Mouse (Mus musculus): ENCODE results near the gene Sprtn. TPM values are rescaled to one million over a fixed set of nuclear protein-coding genes. Genes with fewer than 3 reads are reported as not detected.
A peak's percentile ranks its signal among the peaks of the same experiment; 100 is the strongest.

Sprtn gene
- polyA plus RNA-seq (2015; fragmentation: Nextera tagmentation; extraction: Ambion mirVana): 11.0 and 13.5 TPM in 2 replicates

GRCm38 (mm10) chr8:124897386-124898250, at the start of gene Sprtn, which contains the start of gene Exoc8:
TSS of gene Sprtn (plus strand) at chr8:124897886.
TSS of gene Exoc8 (minus strand) at chr8:124897705.
- peak; percentile 98 for DNase-seq (ENCODE audit: low spot score)

- no peak for DNase-seq (ENCODE audit: low spot score)
These were observed 44.2 kb upstream of the Sprtn start for GRCm38 (mm10) chr8:124853511-124853910.

- DNase-seq (ENCODE audit: low spot score): peak; percentile 43
These were observed 38.2 kb upstream of the Sprtn start for GRCm38 (mm10) chr8:124859466-124859865.

- DNase-seq (ENCODE audit: low spot score): no peak
These were observed 37.5 kb upstream of the Sprtn start for GRCm38 (mm10) chr8:124860188-124860587.

- peak; percentile 91 for DNase-seq (ENCODE audit: low spot score)
These were observed 35.1 kb upstream of the Sprtn start, which contains the start of the genes Gnpat and 2810004N23Rik for GRCm38 (mm10) chr8:124862321-124863162. TSS of gene Gnpat (plus strand) at chr8:124863033. TSS of gene 2810004N23Rik (minus strand) at chr8:124863120.

DNA sequence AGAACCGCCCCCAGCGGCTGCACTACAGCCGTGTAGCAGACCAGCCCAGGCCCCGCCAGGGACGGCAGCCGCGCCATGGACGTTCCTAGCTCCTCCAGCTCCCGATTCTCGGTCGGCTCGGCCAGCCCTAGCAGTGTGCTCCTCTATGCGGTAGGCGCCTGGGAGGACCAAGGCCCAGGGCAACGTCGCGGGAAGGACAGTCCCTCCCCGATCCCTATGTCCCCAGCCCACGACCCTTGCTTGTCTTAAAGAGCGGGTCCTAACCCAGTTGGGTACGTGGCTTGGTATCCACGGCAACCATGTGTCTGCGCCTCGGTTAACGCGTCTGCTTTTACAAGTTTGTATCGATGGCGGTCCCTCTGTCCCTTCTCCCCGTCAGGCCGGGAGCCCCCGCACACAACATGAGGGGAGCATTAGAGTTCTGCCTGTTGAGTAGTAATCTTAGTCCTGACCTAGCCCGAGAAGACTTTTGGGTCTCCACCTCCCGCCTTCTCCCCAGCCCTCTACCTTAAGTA, 34.5 kb upstream of the Sprtn start:
- no peak for DNase-seq (ENCODE audit: low spot score)

- peak; percentile 29 for DNase-seq (ENCODE audit: low spot score)
These were observed 34.0 kb upstream of the Sprtn start for GRCm38 (mm10) chr8:124863729-124864128.

- no peak for DNase-seq (ENCODE audit: low spot score)
These were observed 31.0 kb upstream of the Sprtn start for GRCm38 (mm10) chr8:124866669-124867068.

DNA sequence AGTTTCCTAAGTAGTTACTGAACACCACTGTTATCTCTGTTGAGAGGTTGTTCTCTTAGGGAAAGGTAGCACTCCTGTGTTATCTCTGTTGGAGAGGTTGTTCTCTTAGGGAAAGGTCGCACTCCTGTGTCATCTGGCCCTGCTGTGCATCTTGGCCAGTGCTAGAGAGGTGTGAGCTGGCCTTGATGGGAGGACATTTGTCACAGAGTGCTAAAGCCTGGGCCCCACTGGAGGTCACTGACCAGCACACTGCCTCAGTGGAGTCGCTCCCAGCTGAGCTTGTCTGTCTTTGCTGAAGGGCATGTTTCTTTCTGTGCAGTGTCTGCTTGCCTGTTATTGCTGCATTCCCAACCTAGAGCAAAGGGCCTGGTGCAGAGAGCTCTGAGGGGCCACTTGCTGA, 30.6 kb upstream of the Sprtn start:
- DNase-seq (ENCODE audit: low spot score): no peak

DNA sequence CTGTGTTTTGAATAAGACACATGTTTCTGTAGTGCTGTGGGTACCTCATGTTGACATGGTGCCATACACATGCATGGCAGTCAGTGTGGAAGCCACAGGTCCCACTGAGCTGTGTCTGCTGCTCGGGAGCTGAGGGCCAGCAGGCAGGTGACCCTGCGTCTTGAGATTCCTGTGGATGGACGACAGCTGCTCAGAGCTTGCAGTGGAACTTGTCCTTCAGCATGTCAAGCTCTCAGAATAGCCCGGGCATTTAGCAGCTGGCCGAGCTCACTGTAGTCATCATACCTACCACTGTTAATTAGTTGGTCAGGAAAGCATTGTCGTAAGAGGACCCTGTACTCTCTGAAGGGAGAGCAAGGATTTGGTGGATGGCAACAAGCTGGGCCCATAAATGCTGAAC, 28.0 kb upstream of the Sprtn start:
- DNase-seq (ENCODE audit: low spot score): no peak

GRCm38 (mm10) chr8:124871474-124871873, 26.2 kb upstream of the Sprtn start:
- no peak for DNase-seq (ENCODE audit: low spot score)

DNA sequence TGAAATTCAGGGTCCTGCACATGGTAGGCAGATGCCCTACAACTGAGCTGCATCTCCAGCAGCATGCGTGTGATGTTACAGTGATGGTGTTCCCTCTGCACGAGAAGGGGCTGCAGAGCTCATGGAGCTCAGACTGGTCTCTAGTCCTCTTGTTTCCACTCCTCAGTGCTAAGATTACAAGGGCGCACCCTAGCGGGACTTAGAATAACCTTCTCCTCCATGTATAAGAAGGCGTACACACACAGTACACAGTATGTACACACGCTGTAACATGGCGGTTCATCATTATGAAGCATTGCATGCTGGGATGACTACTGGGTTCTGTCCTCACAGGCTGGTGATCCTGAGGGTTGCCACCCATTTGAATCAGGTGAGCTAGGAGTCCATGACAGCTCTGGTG, 25.6 kb upstream of the Sprtn start:
- no peak for DNase-seq (ENCODE audit: low spot score)

DNA sequence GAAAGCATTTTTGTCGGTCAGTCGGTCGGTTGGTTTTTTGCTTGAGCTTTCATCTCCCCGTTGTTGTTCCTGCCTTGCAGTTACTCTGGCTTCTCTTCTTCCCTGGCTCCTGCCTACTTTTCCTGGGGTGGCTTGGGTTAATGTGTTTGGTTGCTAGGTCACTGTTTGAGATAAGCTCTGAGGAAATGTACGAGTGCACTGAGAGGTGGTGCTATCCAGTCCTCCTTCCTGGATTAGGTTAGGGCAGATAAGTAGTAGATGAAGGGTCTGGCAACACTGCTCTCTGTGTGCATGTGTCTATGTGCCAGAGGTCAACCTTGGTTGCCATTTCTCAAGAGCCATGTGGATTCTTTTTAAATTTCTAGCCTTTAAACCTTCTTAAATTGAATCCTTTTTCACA, 25.0 kb upstream of the Sprtn start:
- DNase-seq (ENCODE audit: low spot score): no peak

GRCm38 (mm10) chr8:124878141-124878540, 19.5 kb upstream of the Sprtn start:
- DNase-seq (ENCODE audit: low spot score): no peak

DNA sequence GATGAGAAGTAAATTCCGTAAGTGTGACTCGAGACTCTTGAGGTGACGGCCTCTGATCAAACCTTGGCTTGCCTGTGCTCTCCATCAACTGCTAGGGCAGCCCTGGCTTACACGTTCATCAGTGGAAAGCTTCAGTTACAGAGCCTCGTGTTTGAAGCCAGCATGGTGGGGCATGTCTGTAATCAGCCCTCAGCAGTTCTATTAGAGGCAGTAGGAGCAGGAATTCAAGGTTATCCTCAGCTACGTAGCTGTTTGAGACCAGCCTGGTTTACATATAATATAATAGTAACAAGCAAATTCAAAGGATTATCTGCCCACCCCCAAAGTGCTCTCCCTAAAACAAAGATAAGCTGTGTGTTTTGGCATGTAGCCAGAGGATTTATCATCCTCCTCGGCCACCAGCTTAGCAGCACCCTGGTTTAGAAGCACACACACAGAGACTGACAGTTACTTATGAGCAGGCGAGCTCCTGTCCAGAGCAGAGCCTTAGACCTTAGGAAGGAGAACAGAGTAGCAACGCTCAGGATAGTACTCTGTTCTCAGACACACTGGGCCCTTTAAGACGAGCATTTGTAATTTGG, 18.6 kb upstream of the Sprtn start:
- DNase-seq (ENCODE audit: low spot score): no peak

GRCm38 (mm10) chr8:124888385-124888784, 9.3 kb upstream of the Sprtn start:
- no peak for DNase-seq (ENCODE audit: low spot score)

DNA sequence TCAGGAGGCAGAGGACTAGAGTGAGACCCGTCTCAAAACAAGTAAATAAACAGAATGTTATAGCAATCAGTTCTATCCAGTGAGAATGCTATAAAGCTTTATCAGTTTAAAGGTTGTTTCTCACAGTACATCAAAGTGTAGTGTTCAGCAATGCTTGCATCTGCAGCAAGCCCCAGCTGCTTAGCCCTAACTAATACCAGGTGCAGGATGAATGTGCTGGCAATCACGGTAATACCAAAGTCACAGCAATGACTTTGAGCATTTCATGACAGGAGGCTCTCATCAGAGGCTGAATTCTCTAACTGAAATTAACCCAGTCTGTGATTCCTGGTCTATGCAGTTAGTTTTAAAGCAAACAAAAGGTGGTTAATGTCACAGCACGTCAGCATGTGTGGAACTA, 5.1 kb upstream of the Sprtn start:
- DNase-seq (ENCODE audit: low spot score): peak; percentile 12

- no peak for DNase-seq (ENCODE audit: low spot score)
These were observed 1.6 kb upstream of the Sprtn start for GRCm38 (mm10) chr8:124896010-124896631.

DNA sequence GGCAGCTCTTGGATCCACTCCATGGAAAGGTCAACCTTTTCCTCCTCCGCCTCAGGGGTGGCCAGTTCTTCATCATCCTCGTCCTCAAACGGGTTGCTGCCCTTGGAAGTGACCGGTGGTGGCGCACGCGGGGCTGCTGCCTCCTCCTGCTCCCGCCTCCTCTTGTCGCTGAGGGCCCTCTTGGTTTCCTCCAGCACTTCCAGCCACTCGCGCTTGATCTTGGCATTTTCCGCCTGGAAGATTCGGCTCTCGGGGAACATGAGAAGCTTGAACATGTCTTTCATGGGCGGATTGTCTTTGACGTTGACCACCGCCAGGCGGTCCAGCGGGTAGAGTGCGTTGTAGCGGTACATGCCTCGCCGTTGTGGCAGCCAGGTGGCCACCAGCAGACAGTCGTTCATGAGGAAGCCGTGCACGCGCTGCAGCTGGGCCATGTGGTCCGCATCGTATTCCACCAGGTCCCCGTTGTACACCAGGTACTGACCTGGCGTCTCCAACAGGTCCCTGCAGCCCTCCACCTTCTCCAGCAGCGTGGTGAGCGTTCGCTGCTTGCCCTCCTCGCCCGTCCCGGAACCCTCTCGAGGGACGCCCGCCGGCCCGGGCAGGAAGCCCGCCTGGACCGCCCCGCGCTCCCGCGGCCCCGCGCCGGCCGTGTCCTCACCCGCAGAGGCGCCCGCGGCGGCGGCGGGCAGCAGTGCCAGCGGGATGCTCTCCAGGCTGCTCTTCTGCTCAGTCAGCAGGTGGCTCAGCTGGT, 877 bp upstream of the Sprtn start:
- peak; percentile 43 for DNase-seq (ENCODE audit: low spot score)

DNA sequence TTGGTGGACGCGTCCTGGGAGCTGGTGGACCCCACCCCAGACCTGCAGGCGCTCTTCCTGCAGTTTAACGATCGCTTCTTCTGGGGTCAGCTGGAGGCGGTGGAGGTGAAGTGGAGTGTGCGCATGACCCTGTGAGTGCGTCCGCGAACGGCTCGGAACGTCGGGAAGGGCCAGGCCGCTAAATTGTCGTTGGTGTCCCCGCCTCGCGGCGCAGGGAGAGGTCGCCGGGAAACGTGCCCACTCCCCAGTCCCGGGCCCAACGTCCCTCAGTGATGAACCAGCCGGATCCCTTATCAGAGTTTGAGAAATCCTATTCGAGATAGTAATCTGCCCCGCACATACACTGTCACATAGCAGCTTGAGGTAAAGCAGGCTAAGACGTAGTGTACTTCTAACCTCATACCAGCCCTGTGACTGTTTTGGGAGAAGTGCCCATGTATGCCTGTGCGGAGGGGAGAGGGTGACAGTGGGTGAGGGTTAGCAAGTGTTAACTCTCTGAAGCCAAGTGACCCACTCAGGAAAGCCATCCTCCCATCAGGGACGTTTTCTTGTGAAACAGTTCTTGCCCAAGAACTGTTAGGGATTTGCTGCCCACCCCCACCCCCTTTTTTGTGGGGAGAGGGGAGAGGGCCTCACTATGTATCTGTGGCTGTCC, 692 bp downstream of the Sprtn start:
- DNase-seq (ENCODE audit: low spot score): no peak

Data from thymus, postnatal 0 days (tissue).